Mouse (Mus musculus) heart, adult 11 months (tissue): ENCODE results near the gene Dbh.
A peak's percentile ranks its signal among the peaks of the same experiment; 100 is the strongest.

ENCODE experiments used
- DNase-seq: peaks from one replicate; pipeline ENCODE4 v3.0.0; 2022

Dbh gene

DNA sequence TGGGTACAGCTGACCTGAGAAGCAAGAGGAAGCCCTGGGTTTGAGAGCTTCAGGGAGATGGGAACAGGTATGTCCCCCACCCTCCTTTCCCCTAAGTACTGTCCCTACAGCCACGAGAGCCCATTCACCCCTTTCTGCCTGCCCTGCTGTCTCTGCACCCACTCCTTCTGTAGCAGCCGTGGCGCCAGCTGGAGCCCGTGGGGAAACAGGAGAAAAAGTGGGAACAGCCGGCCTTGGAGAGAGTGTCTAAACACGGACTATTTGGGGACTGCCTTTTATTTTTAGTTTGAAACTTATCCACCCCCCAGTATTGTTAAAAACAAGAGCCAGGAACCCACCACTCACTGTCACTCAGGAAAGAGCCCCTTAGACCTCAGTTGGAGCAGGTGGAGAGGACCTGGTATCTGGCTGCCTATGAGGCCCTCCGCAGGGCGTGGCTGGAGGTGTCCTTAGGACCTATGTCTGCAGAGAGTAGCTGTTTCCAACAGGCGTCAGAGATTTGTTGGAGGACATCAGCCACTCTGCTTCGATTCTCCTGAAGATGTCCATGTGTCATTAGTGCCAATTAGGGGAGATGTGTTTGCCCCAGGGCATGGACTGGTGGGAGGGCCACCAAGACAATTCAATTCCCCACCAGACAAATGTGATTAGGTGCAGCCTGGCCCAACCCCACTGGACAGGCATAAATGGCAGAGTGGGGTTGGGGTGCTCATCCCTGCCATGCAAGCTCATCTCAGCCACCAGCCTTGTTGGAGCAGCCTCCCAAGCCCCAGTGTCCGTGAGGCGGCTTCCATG is at the start of gene Dbh:
TSS of gene Dbh (plus strand) at position 438 of the 795 bp plus-strand sequence.
- peak; percentile 89 for DNase-seq

DNA sequence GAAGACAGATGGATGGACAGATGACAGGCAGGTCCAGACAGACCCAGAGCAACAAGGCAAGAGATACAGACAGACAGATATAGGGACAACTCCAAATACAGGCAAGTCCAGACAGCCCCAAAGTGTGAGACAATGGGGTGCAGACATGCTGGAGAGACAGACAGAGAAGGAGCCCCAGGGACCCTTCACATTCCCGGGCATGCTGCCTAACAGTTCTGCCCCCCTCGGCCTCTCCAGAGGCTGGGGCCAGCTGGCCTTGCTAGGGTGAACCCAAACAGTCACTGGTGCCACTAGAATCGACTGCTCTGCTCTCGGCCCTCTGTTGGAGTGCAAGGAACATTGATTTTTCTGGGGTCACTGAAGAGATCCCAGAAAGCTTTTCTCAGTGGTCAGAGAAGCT is 46.6 kb upstream of the Dbh start:
- peak; percentile 84 for DNase-seq

DNA sequence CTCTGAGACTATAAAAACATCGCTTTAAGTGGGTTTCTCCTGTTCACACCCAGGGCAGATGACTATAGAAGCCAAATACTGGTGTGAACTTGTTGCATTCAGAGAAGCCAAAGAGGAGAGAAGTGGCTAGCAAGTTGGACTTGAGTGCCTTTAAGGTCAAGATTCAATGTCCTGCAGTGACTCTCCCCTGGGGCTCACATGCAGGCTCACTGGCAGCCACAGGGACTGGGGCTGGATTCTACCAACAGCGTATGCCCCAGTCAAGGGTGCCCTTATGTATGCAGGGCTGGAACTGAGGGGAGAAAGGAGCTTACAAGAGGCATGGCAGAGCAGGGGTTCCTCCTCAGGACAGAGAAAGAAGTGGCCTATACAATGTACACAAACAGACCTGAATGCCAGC is 45.3 kb upstream of the Dbh start:
- DNase-seq: peak; percentile 93

DNA sequence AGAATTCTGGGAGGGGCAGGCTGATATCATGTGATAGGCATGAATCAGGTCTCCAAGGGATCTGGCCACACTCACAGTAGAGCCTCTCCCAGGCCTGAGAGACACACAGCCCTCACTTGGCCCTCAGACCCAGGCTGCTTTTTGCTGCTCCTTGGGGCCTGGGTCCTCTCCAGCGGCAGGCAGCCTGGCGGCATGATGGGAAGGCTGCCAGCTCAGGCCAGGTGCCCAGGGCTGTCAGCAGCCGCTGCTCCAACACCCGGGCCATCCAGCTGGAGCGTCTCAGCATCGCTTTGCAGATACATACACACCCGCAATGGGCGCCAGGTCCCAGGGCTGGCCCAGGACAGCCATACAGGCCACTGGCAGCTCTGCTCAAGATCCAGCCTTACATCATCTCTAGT is 44.8 kb upstream of the Dbh start:
- peak; percentile 98 for DNase-seq

DNA sequence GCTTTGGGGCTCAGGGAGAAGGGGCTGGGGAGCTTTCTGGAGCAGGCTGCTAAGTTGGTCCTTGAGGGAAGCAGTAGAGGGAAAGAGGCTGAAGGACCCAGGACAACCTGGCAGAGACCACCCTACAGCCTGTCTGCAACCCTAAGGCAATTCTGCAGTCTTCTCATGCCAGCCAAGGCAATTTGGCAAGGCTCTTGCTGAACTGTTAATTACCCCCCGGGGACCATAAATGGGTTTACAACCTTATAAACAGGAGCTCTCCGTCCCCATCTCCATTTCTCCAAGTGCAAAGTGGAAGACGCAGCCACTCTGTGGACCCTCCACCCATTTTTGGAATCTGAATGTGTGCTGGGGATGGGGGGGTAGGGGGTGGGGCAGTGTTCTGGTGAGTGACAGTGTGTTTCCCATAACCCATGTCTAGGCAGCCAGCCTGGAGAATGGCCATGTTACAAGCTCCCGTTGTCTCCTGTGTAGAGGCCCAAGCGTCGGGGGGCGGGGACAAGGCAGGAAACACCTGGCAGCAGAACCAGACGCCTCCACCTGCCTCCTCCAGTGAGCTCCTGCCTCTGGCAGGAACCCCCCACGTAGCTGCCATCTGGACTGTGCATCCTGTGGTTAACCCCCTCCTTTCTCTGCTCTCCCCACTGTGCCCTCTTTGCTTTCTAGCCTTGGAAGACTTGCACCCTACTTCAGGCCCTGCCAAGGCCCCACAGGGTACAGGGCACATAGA is 43.2 kb upstream of the Dbh start:
- peak; percentile 91 for DNase-seq

DNA sequence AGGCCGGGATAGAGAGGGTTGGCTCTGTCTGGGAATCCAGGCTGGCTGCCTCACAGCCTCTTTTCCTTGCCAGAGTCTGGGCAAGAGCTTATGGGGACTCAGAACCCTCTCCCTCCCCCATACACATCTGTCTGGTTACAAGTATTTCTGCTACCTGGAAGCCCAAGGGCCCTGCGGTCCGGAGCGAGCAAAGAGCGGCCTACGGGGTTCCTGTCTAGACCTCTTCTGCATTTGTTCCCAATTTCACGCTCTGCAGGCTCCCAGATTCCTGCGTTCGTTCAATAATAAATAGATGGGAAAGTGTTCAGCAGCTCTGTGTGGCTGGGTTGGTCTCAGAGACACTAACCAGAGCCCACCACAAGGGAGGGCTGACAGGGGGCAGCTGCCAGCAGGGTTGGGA is 42.5 kb upstream of the Dbh start:
- DNase-seq: peak; percentile 83

DNA sequence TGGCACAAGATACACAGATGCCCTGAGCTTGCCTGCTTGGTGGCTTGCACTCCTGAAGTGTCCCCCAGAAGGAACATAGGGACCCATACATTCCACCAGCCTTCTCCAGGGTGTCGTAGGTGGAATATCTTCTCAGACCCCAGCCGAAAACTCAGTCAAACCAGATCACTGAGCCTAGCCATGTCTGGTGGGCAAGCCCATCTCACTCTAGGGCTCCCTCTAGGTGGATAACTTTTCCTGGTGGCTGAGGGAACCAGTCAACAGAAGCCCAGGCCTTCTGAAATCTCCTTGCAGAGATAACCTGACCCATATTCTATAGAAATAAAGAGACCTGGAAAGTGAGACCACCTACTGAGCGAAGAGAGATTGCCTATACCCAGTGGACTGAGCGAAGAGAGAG is 41.9 kb upstream of the Dbh start:
- no peak for DNase-seq

DNA sequence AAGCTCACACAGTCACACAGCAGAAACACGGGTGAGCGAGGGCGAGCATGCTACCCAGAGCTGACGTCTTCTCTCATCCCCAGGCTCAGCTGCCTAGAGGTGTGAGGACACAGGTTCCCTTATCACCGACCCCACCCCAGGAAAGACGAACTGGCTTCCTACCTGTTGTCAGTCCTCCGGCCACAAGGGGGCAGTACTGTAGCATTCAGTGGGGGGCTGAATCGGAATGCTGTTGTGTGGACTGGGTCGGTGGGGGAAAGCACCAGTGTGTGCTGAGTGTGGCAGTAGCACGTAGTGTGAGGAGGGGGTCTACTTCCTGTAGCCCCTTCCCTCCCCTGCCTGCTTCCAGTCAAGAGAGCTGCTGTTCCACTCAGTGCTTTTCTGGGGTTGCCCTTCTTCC is 39.1 kb upstream of the Dbh start:
- peak; percentile 94 for DNase-seq

DNA sequence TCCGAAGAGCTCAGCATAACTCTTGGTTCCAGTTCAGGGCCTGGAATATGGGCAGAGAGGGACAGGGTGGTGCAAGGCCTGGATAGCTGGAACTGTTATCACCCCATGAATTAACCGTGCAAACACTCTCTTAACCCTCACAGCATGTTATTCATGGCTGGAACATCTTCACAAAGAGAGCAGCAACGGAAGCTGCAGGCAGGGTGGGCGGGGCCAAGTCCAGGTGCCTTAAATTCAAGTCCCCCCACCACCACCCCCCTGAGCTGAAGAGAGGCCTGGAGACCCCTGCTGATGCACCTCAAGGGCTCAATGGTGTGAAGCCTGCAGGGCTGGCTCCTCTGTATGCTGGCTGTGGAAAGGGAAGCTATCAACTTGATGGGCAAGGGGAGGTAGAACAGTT is 38.5 kb upstream of the Dbh start:
- DNase-seq: peak; percentile 81

DNA sequence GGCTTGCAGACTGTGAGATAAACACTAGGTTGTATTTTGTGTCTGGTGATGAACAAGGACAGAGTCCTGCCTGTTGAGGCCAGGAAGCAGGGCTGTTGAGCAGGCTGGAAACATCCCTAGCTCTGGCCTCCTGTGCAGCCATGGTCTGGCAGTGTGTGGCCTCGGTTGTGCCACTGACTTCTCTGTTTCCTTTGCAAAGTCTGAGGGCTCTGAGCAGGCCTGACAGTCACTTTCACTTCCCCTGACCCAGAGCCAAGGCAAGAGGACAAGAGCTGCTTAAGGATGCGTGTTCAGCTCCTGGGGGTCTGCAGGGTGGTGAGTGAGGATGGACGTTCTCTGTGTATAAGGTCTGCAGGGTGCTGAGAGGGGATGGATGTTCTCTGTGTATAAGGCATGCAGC is 36.0 kb upstream of the Dbh start:
- DNase-seq: peak; percentile 76

DNA sequence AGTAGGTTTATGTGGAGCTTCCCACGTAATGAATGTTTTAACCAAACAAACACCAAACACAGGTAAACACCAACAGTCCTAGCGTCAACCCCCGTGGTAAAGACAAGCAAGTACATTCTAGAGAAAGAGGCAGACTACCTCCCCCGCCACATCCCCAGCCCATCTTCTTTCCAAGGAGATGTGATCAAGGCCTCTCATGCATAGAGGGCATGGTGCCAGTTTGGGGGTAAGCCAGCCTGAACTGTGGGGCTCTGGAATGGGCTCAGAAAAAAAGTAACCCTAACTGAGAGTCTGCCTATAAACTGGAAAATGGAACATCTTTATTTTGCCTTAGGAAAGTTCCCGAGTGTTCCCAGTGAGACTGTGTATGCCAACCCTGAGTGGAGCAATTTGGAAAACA is 29.1 kb upstream of the Dbh start:
- peak; percentile 74 for DNase-seq

DNA sequence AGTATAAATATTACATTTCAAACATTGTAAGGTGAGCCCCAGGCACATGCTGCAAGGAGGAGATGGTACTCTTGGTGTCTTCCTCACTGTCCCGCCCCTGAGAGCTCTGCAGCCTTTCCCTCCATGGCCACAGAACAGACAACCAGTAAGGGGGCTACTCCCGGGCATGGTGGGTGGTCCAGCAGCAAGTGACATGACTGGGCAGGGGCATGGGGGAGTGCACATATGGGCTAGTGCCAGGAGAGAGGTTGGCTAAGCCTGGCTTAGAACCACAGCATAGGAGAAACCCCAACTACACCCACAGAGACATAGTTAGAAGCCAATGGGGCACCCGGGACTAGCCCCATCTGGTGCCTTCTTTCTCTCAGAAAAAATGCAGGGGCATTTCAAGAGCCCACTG is 28.7 kb upstream of the Dbh start:
- no peak for DNase-seq

DNA sequence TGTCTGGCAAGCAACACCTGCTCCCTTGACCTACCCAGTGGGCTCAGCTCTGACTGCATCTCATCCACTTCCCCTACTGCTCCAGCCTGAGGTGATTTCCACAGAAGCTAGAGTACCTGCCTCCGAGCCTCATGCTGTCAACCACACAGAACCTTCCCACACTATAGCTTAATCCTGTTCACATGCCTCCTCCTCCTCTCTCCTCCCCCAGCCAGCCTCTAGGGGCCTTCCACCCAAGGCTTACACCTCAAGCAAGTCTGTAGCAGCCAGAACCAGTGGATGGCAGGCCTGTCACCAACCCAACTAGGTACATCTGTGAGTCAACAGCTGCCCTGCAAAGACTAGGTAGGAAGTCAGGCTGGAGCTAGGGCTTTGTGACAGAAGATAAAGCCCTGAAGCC is 28.2 kb upstream of the Dbh start:
- peak; percentile 77 for DNase-seq

DNA sequence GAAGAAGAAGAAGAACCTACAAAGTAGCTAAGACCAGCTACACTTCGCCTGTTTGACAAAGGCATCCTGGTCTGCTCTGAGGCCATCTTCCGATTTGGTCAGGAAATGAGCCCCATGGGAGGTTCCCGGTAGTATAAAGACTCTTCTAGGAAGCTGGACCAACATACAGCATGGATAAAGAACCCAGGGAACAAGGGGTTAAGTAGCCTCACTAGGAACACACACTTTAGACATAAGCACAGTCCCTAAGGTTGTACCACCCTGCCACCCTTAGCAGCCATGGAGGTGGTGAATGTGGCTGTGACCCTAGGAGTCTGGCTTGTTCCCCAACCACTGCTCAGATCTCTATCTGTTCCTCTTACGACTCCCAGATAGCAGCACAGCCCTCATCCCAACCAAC is 26.7 kb upstream of the Dbh start:
- peak; percentile 63 for DNase-seq

DNA sequence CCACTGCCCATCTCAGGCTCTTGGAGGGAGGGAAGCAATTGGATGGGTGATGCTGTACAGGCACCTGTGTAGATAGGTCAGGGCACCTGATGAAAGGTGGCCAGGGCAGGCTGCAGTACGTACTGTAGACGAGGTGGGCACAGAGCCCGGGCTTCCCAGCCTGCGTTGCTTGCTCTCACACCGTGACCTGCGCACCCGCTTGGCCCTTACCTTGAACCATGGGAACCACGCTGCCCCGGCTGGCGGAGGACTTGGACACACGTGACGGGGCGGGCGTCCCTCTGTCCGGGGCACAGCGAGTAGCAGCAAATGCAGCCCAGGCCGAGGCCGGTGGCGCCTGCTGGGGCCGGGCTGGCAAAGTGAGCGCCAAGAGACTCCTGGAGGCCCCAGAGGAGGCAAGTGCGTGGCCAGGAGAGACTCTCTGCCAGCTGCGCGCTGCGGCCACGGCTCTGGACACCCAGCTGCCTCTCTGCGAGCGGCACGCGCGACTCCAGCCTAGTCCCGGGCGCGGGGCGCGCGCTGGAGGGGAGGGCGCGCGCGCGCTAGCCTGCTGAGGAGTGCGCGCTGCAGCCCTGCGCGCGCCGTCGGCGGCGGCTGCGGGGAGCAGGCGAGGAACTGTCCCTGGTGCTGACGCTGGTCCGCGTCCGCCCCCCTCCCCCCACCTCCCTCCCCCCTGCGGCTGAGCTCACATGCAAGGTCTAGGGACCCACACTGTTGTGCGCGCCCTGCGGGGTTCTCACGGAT is 22.9 kb upstream of the Dbh start, which contains the start of gene Fam163b:
TSS of gene Fam163b (minus strand) at position 542 of the 744 bp plus-strand sequence.
- peak; percentile 91 for DNase-seq

DNA sequence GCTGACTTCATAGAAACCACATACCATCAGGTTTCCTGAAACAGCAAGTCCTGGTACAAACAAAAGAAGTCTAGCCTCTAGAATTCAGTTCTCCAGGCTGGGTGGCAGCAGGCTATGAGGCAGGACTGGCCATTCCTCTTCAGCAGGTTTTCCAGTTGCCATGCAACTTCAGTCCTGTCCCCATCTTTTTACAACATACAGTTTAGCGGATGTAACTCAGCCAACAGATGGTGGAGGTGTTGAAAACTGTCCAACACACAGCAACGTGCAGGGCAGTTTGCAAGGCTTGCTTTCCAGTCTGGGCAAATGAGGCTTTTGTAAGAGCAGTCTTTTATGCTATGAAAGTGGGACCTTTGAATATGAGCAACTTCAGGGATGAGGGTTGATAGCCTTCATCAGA is 20.1 kb upstream of the Dbh start:
- no peak for DNase-seq

DNA sequence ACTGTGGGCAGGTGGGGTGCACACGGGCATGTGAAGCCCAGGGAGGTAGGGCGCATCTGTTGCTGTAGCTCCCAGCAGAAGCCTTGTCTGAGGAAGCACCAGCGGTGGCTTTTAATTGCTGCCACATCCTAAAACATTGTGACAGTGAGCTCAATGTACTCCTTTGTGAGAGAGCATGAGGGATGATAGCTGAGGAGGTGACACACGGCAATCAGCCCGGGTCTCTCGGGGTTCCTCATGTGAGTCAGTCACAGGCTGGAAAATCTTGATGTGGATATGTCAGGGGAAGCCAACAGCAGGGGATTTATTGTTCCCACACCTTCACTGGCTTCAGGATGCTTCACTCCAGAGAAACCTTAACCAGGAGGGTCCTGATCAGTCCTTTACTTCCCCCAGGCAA is 18.2 kb upstream of the Dbh start:
- peak; percentile 73 for DNase-seq

DNA sequence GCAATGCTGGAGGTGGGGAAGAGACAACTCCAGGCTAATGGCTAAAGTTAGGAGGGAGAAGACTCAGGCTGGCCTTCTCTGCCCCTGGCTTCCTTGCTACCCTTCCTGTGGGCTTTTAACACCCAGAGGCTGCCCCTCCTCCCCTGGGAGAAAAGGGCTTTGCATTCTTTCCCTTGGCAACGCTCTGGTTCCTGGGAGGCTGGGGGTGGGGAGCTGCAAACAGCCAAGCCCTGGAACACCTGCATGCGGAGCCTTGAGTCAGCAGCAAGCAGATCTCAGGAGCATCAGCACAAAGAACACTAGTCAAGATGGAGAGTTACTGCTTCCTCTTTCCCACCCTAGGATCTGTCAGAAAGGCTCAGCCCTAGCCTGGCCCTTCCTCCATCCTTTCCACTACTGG is 15.6 kb upstream of the Dbh start:
- DNase-seq: no peak

DNA sequence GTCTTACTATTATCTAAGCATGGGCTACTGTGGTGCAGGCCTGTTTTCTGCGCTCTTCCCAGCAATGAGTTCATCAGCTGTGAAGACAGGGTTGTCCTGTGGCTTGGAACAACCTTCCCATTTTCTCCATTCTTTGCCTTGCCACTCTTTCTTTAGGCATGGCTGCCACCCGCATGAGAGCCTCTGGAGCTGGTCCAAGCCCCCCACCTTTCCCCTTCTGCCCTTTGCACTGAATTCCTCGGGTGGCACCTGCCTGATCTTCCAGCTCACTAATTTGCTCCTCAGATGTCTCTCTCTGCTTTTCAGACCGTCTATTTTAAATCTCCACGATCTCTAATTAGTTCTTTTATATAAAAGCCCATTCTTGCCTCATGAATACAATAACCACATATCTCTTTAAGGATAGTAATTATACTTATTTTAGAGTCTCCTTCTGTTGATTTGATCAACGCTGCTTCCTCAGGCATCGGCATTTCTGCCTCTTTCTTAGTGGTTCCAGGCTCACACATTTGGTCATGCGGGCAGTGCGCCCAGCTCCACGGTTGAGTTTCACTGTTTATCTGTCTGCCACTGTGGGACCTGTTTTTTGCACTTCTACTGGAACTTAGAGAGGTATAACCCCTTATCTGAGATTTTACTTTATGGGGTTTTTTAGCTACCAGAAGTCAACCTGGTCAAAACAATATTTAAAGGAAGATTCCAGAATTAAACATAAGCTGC is 10.4 kb upstream of the Dbh start:
- DNase-seq: no peak

DNA sequence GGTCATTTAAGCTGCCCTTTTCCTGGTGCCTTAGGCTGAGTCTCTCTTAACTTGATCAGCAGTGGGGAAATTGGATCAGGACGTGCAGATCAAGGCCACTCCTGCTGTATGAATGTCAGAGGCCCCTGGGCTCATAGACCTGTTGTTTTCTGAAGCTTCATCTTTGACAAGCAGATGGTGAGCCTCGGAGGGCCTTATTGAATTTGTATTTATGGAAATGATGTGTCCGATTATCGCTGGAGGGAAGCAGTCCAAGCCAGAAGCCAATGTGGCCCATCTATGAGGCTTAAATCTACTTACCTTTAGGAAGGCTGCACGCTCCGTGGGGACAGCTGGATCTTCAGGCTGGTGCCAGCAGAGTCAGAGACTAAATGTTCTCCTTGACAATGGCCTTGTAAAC is 8.4 kb upstream of the Dbh start:
- DNase-seq: no peak

DNA sequence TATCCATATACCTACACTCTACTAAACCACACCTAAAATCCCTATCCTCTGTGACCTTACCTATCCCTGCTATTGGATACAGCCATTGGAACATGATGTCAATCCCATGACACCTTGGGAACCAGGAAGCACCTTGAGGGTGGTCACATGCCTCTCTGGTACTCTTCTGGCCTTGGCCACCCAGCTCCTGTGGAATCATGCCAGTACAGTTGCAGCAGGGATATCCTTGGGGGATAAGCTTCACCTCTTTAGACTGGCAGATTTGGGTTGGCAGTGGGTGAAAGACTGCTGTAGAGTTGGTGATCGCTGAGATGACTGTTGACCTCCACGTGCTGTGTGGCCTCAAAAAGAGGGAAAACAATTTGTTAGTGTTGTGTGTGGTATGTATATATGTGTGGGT is 3.5 kb upstream of the Dbh start:
- DNase-seq: peak; percentile 75

DNA sequence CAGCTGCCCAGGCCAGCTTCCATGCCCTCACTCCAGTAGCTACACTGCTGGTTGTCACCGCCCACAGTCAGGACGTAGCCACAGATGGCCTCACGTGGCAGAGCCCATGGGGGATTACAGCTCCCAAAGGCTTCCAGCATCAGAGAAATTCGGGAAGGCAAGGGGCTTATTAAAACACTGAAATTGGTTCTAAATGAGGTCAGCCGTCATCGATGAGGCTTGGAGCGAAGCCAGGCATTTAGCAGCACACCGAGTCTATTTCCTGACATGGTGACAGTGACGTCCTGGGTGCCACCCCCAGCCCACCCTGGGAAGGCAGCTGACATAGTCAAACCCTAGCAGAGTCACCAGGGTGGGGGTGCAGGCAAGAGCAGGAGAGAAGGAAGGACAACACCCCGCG is 2.4 kb upstream of the Dbh start:
- no peak for DNase-seq

DNA sequence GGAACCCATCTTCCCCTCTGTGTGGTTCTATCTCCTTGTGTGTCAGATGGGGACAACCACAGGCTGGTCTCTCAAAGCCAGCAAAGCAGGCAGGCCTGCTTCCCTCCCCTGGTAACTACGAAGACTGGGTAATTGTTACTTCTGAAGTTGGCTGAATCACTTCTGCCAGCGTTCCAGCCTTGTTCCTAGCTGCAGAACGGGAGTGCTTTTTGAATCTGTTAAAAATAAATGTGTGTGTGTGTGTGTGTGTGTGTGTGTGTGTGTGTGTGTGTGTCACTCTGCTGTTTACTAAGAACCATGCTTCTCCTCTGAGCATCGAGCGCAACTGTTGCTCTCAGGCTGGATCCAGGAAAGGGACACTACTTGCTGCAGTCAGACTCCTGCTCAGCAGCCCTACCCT is 1.2 kb upstream of the Dbh start:
- DNase-seq: no peak
